Mouse (Mus musculus): ENCODE measurements around the gene Hsf2bp.

Hsf2bp gene

DNA sequence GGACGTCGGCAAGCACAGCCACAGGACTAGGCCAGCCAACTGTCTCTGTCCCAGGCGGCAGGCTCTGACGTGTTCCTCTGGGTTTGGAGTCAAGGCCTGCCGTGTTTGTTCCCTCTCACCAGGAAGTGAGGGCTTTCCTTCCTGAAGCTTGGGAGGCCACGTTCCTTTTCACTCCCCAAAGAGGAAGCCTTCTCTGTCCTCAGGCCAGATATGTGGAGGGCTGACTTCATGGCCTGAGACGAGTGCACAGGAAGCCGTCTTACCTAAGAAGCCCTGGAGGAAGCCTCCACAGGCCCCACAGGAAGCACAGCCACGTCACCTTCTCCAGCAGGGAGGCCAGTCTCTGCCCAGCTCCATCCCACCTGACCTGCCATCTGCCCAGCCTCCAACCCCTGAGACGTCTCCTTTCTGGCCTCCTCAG is 130.3 kb downstream of the Hsf2bp start:
- peak in 1 of 2 experiments; percentile 60 for DNase-seq (ENCODE audit: low spot score in 2 of 2)

DNA sequence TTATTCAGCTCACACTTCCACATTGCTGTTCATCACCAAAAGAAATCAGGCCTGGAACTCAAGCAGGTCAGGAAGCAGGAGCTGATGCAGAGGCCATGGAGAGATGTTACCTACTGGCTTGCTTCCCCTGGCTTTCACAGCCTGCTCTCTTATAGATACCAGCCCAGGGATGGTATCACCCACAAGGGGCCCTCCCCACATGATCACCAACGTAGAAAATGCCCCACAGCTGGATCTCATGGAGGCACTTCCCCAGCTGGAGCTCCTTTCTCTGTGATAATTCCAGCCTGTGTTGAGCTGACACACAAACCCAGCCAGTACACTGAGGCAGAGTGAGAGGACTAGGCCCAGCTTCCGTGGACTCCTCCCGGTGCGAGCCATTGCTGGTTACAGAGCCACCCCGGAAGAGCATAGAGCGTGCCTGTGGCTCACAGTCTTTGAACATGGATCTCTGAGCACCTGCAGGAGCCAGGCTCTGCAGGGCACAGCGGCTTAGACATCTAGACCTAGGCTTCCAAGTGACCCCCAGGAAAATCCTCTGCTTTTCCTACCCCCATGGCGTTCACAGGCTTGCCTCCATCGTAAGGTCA is 130.9 kb downstream of the Hsf2bp start:
- no peak for DNase-seq (ENCODE audit: low spot score in 2 of 2)

DNA sequence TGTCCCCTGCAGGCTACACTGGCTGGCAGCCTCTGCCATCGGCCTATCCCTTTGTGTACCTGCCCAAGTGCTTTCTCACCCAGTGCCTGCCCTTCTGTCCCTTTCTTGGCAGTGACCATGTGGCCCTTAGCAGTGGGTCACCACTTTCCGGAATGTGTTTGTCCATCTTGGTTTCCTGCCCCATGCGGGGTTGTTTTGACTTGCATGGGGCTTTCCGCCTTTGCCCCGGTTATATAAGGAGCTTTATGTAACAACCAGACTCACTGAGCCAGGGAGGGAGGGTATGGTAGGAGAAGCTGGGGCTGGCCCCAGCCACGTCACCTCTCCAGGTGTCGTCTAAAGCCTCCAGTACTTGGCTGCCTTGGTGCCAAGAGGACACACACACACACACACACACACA is 132.1 kb downstream of the Hsf2bp start:
- no peak for DNase-seq (ENCODE audit: low spot score in 2 of 2)

DNA sequence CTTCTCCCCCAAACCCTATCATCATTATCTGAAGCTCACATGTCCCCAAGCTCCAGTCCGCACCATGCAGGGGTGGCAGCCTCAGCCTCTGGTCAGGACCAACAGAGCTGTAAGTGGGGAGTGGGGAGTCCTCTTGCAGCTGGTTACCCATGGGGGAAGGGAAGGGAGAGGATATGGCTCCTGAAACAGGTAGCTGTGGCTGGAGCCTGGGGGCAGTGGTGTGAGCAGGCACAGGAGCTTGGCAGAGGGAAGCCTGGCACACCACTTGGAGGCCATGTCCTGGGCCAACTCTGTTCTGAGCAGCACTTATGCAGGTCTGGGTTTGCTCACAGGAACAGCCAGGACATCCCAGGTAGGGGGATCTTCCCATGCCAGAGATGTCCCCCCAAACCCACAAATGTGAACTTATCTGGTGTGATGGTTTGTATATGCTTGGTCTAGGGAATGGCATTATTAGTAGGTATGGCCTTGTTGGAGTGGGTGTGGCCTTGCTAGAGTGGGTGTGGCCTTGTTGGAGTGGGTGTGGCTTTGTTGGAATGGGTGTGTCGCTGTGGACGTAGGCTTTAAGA is 133.4 kb downstream of the Hsf2bp start:
- DNase-seq (ENCODE audit: low spot score in 2 of 2), result no peak

DNA sequence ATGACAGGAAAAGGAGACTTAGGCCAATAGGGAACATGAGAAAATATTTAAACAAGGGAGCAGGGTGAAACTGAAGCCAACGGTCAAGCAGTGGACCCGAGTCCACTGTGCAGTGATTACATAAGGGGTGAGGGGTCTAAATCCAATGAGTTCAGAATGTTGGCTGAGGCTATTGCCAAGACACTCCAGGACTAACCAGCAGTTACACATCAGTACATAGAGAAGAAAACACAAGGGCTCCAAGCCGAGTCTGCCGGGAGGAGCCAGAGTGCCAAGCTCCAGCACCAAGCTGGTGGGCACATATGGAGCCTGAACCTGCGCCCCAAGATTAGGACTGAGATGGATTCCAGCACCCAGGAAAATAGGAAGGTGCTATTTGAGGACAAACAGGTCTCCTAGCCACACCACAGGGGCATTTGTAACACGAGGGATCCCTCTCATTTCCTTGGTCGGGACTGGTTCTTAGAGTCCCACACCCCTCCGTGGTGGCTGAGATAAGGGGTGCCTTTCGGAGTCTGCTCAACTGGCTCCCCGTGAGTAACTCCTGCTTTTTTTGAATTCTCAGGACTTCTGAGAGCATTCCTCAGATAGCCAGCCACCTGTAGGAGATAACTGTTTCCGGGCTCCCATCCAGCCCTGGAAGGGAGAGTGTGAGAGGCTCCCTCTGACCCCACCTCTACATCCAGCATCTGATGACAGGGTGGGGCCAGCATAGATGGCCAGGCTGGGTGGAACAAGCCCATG is 134.5 kb downstream of the Hsf2bp start:
- DNase-seq (ENCODE audit: low spot score in 2 of 2), result no peak

DNA sequence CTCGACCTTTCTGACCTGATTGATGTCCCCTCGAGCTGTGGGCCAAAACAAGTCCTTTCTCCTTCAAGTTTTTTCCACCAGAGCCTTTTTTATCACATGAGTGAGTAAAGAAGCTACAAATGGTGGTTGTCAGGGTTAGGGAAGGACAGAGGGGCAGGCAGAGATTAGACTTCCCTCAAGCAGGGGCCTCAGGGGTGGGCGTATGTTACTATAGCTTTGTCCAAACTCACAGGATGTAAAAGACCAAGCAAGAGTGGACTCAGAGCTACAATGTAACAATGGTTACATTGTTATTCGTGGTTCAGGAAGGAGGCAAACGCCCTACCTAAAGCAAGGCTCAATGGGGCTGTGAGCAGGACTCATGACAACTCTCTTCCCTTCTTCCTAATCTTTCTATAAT is 137.2 kb downstream of the Hsf2bp start:
- no peak for DNase-seq (ENCODE audit: low spot score in 2 of 2)

DNA sequence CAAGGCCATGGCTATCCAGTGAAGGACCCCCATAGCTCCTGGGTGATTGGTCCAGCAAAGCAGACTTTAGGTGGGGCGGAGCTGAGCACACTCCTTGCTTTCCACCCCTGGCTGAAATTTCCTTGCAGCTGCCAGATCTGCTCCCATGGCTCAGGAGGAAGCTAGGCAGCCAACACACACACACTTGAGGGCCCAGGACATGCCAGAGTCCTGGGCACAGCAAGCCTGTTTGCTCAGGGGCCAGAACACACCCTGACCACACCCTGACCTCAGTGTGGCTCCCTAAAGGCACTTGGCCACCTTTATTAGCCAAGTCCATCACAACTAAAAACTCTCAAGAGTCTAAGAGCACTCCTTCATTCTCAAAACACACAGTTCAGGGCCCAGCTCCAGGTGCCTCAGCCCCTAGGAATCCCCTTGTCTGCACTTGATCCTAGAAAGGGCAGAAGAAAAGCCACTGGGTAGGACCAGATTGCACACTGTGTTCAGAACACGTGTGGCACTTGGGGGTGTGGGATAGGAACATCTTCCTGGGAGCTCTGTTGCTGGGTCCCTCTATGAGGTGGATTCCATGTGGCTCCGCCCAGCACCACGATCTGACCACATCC is 138.9 kb downstream of the Hsf2bp start:
- DNase-seq (ENCODE audit: low spot score in 2 of 2), result no peak

DNA sequence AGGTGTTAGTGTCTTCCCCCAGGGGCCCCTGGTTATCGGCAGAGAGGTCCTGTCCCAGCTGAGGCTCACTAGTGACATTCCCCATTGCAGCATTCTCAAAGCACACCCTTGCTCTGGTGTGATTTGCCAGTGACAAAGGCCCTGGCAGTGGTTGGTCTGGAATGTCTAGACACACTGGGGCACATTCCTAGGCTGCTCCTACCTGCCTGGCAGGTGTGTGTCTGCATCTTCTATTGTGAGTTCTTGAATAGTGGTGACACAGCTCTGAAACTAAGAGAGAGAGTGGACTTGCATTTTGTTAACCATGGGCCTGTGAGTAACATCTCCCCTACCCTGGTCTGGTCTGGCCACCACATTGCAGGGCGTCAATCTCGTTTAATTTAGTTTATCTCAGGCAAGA is 139.4 kb downstream of the Hsf2bp start:
- DNase-seq (ENCODE audit: low spot score in 2 of 2), result peak in 1 of 2 experiments; percentile 45

DNA sequence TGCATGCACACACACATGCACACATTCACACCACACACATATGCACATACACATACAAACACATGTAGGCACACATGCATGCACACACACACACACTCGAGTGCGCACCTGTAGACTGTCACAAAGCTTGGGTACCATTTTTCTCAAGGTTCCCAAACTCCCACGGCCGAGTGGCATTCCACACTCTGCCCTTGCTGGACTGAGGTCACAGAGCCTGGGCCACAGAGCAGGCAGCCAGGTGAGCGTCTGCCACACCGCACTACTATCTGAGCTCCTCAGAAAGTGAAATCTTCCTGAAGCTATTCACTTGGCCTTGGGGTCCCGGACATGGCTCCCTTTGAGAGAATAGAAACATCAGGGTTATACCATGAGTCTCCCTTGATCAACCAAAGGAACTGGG is 139.8 kb downstream of the Hsf2bp start:
- DNase-seq (ENCODE audit: low spot score in 2 of 2), result no peak

Data from urinary bladder, postnatal 36 days (tissue).